Mouse (Mus musculus) spleen, adult 2 months (tissue): ENCODE measurements at regions not wholly inside any gene's neighbourhood (a gene's known extent, or its start where the extent isn't known, plus 50 kb on each side); places are given as distances from the start of the nearest gene placed in this dataset.

Source experiments
- DNase-seq, 2 experiments: peaks; one replicate each; pipeline versions ENCODE4 v3.0.0 to v3.0.0-alpha.2; 2012 to 2021; ENCODE audit warnings: low spot score in 2 of 2, low read depth in 1 of 2
- H3K27ac ChIP-seq: fragments of 200-500 bp; 2 replicates; pipeline ENCODE4 v1.5.1; 2012; ENCODE audit warnings: low read length, inconsistent platforms; ENCODE audit not compliant: insufficient read depth
- H3K27me3 ChIP-seq: fragments of 200-500 bp; 2 replicates; pipeline ENCODE4 v1.6.1; 2012; ENCODE audit warnings: mild to moderate bottlenecking, moderate library complexity, low read length, inconsistent platforms; ENCODE audit not compliant: control insufficient read depth, insufficient read depth
- H3K36me3 ChIP-seq: fragments of 200-500 bp; 2 replicates; pipeline ENCODE4 v1.6.1; 2012; ENCODE audit warnings: mild to moderate bottlenecking, low read length, inconsistent platforms; ENCODE audit not compliant: control insufficient read depth, insufficient read depth
- H3K4me1 ChIP-seq: fragments of 200-500 bp; 2 replicates; pipeline ENCODE4 v1.6.1; 2011; ENCODE audit warnings: inconsistent platforms; ENCODE audit not compliant: control insufficient read depth, insufficient read depth, insufficient read length
- H3K4me3 ChIP-seq: fragments of 200-500 bp; 2 replicates; pipeline ENCODE4 v1.5.1; 2011; ENCODE audit warnings: mild to moderate bottlenecking, inconsistent platforms; ENCODE audit not compliant: insufficient read depth, insufficient read length; ENCODE audit errors: extremely low read depth
- CTCF ChIP-seq: fragments of 200-500 bp; IDR thresholded peaks from 2 replicates; pipeline ENCODE4 v1.5.1; 2011; ENCODE audit warnings: mild to moderate bottlenecking, inconsistent platforms; ENCODE audit not compliant: insufficient read depth, insufficient read length, insufficient replicate concordance; ENCODE audit errors: extremely low read depth
- POLR2A ChIP-seq: fragments of 200-500 bp; IDR thresholded peaks from 2 replicates; pipeline ENCODE4 v1.6.1; 2011; ENCODE audit warnings: low read depth, low read length, inconsistent platforms
- WGBS: fragments of 180-500 bp; shearing (Covaris S2); methylation state at CpG from one replicate; pipeline ENCODE4 v1.1.7; 2018; 5-methylcytosine and 5-hydroxymethylcytosine counted together

GRCm38 (mm10) chr7:36971772-36972171 is 273.9 kb downstream of the Tshz3 start:
- Histone ChIP-seq H3K27ac (no peak overlapping the region), H3K4me3 (no peak overlapping the region), H3K36me3 (no peaks in the 10 kb centered on the region), H3K27me3 (no peaks in the 10 kb centered on the region), H3K4me1 (no peaks in the 10 kb centered on the region)
- TF ChIP-seq CTCF (no peak), POLR2A (no peak)
- DNase-seq: no peak
- WGBS: 59% methylated on average over 7 of the region's 7 CpGs

- TF ChIP-seq CTCF (no peak), POLR2A (no peak)
- Histone ChIP-seq H3K27me3 (no peaks in the 10 kb centered on the region), H3K36me3 (no peaks in the 10 kb centered on the region), H3K27ac (no peak overlapping the region), H3K4me3 (no peak overlapping the region), H3K4me1 (no peaks in the 10 kb centered on the region)
- 68% methylated on average over 10 of the region's 10 CpGs for WGBS
- DNase-seq: no peak
These were observed 275.9 kb downstream of the Tshz3 start for GRCm38 (mm10) chr7:36973654-36974320.

GRCm38 (mm10) chr7:36974573-36974972 is 276.7 kb downstream of the Tshz3 start:
- DNase-seq: no peak
- WGBS: 71% methylated on average over 4 of the region's 4 CpGs
- Histone ChIP-seq H3K4me1 (no peaks in the 10 kb centered on the region), H3K27ac (no peak overlapping the region), H3K27me3 (no peaks in the 10 kb centered on the region), H3K4me3 (no peak overlapping the region), H3K36me3 (no peaks in the 10 kb centered on the region)
- TF ChIP-seq POLR2A: no peak
- TF ChIP-seq CTCF: no peak

- H3K27me3 ChIP-seq: no peaks in the 10 kb centered on the region
- DNase-seq: no peak
- no peaks in the 10 kb centered on the region for H3K4me1 ChIP-seq
- 19% methylated on average over 5 of the region's 5 CpGs for WGBS
- H3K4me3 ChIP-seq: no peak overlapping the region
- TF ChIP-seq POLR2A: no peak
- no peak for TF ChIP-seq CTCF
- H3K27ac ChIP-seq: no peak overlapping the region
- no peaks in the 10 kb centered on the region for H3K36me3 ChIP-seq
These were observed 277.6 kb downstream of the Tshz3 start for GRCm38 (mm10) chr7:36975475-36975874.

GRCm38 (mm10) chr7:36977819-36978218 is 279.9 kb downstream of the Tshz3 start:
- no peak for TF ChIP-seq CTCF
- H3K27ac ChIP-seq: no peak overlapping the region
- 89% methylated on average over 12 of the region's 12 CpGs for WGBS
- H3K4me1 ChIP-seq: no peaks in the 10 kb centered on the region
- H3K27me3 ChIP-seq: no peaks in the 10 kb centered on the region
- DNase-seq: no peak
- H3K36me3 ChIP-seq: no peaks in the 10 kb centered on the region
- H3K4me3 ChIP-seq: no peak overlapping the region

- Histone ChIP-seq H3K4me1 (no peaks in the 10 kb centered on the region), H3K36me3 (no peaks in the 10 kb centered on the region), H3K4me3 (no peak overlapping the region), H3K27me3 (no peaks in the 10 kb centered on the region), H3K27ac (no peak overlapping the region)
- no peak for DNase-seq
- no peak for TF ChIP-seq CTCF
- TF ChIP-seq POLR2A: no peak
- WGBS: 76% methylated on average over 1 of the region's 1 CpGs
These were observed 291.5 kb downstream of the Tshz3 start for GRCm38 (mm10) chr7:36989380-36989779.

GRCm38 (mm10) chr7:37004601-37005000 is 306.7 kb downstream of the Tshz3 start:
- 74% methylated on average over 5 of the region's 5 CpGs for WGBS
- H3K27me3 ChIP-seq: no peaks in the 10 kb centered on the region
- DNase-seq: no peak
- TF ChIP-seq POLR2A (no peak), CTCF (no peak)
- H3K4me1 ChIP-seq: no peaks in the 10 kb centered on the region
- no peaks in the 10 kb centered on the region for H3K36me3 ChIP-seq
- H3K4me3 ChIP-seq: no peak overlapping the region
- no peak overlapping the region for H3K27ac ChIP-seq

- WGBS: 92% methylated on average over 2 of the region's 2 CpGs
- TF ChIP-seq POLR2A (no peak), CTCF (no peak)
These were observed 307.8 kb downstream of the Tshz3 start for GRCm38 (mm10) chr7:37005701-37006100.

More at GRCm38 (mm10) chr7:37005701-37006100, 307.8 kb downstream of the Tshz3 start:
- no peak overlapping the region for H3K4me3 ChIP-seq
- H3K4me1 ChIP-seq: no peaks in the 10 kb centered on the region
- no peaks in the 10 kb centered on the region for H3K36me3 ChIP-seq
- no peak for DNase-seq
- no peak overlapping the region for H3K27ac ChIP-seq
- no peaks in the 10 kb centered on the region for H3K27me3 ChIP-seq
